Mouse (Mus musculus) layer of hippocampus, postnatal 10 days (tissue): ENCODE results near the gene Nlrc3. TPM values are rescaled to one million over a fixed set of nuclear protein-coding genes. Genes with fewer than 3 reads are reported as not detected.

Experiments
- DNase-seq, 2 experiments: peaks; one replicate each; pipeline ENCODE4 v3.0.0; 2021; ENCODE audit warnings: low spot score in 2 of 2
- microRNA-seq, 2 experiments: library from miRNA; unstranded; fragments of <30 nt; microRNA quantifications; one replicate each; pipeline ENCODE4 v1.2.0; 2021
- total RNA-seq, 2 experiments: library from RNA; stranded (reverse); gene quantifications; 2 replicates each; pipeline ENCODE4 v1.2.3; 2021

Nlrc3 gene
- total RNA-seq, 2 experiments from 2014 or later: 2.3 to 2.5 TPM

DNA sequence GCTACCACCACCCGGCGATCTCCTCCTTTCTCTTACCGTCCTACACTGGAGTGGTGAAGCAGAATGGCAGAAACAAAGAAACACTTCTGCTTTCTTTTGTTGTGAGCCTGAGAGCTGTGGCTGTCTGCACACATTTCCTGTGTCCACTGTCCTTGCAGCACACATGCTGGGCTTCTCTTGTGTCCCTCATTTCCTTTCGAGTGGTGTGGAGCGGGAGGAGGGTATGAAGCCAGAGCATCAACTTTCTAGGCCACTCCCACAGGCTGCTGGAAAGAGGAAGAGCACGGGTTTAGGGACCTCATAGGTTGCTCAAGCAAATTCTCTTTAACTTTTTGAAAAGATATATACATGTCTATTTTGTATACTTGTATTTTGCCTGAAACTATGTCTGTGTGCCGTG, 47.3 kb downstream of the Nlrc3 start:
- no peak for DNase-seq

DNA sequence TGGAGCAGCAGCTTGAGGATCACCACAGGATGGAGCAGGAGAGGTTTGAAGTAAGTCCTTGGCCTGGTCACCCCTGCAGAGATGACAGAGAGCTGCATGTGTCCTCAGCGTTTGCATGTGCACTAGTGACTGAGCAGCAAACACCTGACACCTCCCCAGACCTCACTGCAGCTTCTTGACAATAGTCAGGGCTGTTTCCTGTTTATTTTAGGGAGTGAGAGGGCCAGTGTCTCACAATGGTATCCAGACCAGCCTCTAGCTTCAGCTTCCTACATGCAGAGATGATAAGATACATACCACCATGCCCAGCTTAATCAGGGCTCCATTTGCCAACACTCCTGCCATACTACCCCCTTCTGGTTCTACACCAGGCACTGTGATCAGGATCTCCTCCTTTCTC, 47.9 kb downstream of the Nlrc3 start:
- DNase-seq: no peak

GRCm38 (mm10) chr16:3923966-3924365, 52.5 kb downstream of the Nlrc3 start:
- no peak for DNase-seq

- DNase-seq: no peak
These were observed 52.9 kb downstream of the Nlrc3 start for GRCm38 (mm10) chr16:3923515-3923914.

DNA sequence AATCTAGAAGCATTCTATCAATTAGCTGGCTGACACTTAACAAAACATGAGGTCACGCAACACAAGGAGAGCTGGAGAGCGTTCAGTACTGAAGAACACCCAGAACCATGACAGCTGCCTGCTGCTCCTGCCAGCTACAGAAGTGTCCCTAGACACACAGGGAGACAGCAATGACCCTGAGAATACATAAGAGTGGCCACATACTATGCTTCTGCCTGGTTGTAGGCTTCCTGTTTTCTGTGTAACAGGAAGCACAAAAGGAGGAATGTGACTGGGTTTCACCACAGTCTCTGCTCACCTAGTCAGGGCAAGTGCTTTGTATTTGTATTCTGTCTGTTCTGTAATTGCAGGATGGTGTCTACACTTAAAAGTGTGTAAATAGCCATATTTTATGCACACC, 55.7 kb downstream of the Nlrc3 start:
- DNase-seq: no peak

DNA sequence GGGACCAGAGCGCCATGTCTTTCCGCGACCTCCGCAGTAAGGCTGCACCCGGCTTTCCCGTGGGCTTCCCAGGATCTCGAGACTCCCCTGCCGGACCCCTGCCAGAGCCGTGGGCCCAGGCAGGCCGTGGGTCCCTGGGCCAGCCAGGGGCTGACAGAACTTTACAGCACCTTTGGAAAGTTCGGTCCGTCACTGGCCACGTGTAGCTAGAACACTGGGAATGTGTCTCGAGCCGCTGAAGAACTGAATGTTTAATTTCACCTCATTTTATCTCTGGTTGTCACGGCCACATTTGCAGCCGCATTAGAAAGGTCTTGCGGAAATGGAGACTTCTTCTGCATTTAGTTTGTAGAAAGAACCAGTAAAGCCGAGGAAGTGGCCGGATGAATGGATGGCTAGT, 67.3 kb downstream of the Nlrc3 start:
- no peak for DNase-seq

GRCm38 (mm10) chr16:3908537-3909111, 67.8 kb downstream of the Nlrc3 start, which contains the start of the genes 1700037C18Rik and Cluap1:
Gene 1700037C18Rik, minus strand, starts transcription at chr16:3908689.
Gene Cluap1, plus strand, starts transcription at chr16:3908801.
- DNase-seq: peak; percentile 94

GRCm38 (mm10) chr16:3907471-3907870, 69.0 kb downstream of the Nlrc3 start:
- no peak for DNase-seq

- DNase-seq: no peak
These were observed 79.9 kb downstream of the Nlrc3 start for GRCm38 (mm10) chr16:3896553-3896952.

DNA sequence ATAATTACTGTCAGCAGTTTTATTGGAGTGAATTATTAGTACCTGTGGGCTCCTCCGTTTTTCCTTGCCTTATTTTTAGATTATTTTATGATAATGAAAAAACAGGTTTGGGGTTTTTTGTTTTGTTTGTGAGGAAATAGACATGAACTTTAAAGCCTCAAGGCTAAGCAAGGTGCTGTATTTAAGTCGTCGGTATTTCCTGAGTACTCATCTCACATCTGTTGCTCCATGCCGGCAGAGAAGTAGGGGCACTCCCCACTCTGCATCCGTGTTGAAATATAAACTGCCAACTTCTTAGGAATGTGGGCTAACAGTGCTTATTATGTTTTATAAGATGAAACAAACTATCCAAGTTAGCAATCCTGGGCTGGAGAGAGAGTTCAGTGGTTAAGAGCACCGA, 80.4 kb downstream of the Nlrc3 start:
- no peak for DNase-seq

- DNase-seq: no peak
These were observed 81.1 kb downstream of the Nlrc3 start for GRCm38 (mm10) chr16:3895173-3895792.

Small RNAs within 50 kb of the gene (microRNA-seq; reads per million reads assigned to microRNA genes)
- gene Gm23493: 0 reads per million in 2 experiments

Other genes with a start within 250 kb of the Nlrc3 start
- 10 to 100 TPM; 19.7 to 21.8 TPM for gene Zfp263, start 232.5 kb downstream of the Nlrc3 start, total RNA-seq
- gene Olfr15, start 145.8 kb downstream of the Nlrc3 start, total RNA-seq: not detected
- gene Zfp174, start 129.4 kb downstream of the Nlrc3 start, total RNA-seq: 1 to 10 TPM; 4.4 to 4.8 TPM
- 100 to 1,000 TPM in 1 of 2 experiments, 10 to 100 TPM in 1; 95.0 to 107 TPM for gene Naa60, start 104.3 kb downstream of the Nlrc3 start, total RNA-seq
- 10 to 100 TPM; 26.8 to 27.7 TPM for gene Zfp597, start 92.1 kb downstream of the Nlrc3 start, total RNA-seq
- under 1 TPM in 1 of 2 experiments, not detected in 1; 0.46 TPM for gene Gm20695, start 92.0 kb downstream of the Nlrc3 start, total RNA-seq
- gene 1700037C18Rik, start 67.9 kb downstream of the Nlrc3 start, total RNA-seq: 1 to 10 TPM; 5.8 to 6.6 TPM
- gene Cluap1, start 67.8 kb downstream of the Nlrc3 start, total RNA-seq: 10 to 100 TPM; 35.6 to 37.7 TPM
- 10 to 100 TPM; 55.0 to 57.1 TPM for gene Slx4, start 27.1 kb upstream of the Nlrc3 start, total RNA-seq
- not detected for gene Dnase1, start 60.3 kb upstream of the Nlrc3 start, total RNA-seq
- gene Trap1, start 101.2 kb upstream of the Nlrc3 start, total RNA-seq: 10 to 100 TPM; 69.2 to 71.9 TPM
- 10 to 100 TPM; 71.6 to 81.9 TPM for gene Crebbp, start 237.4 kb upstream of the Nlrc3 start, total RNA-seq